Mouse (Mus musculus) lung, adult 2 months (tissue): ENCODE data around the gene Eif4g1.

Source experiments
- CTCF ChIP-seq: fragments of 200-500 bp; IDR thresholded peaks from 2 replicates; pipeline ENCODE4 v1.5.1; 2011; ENCODE audit warnings: mild to moderate bottlenecking, low read length, control low read depth; ENCODE audit not compliant: insufficient read depth
- POLR2A ChIP-seq: fragments of 200-500 bp; IDR thresholded peaks from 2 replicates; pipeline ENCODE4 v1.6.1; 2011; ENCODE audit warnings: low read depth, mild to moderate bottlenecking, control low read depth, low read length, borderline replicate concordance; ENCODE audit errors: extremely low read depth

GRCm38 (mm10) chr16:20672965-20673705 lies 5.0 kb downstream of the Eif4g1 start:
- TF ChIP-seq CTCF = no peak
- no peak for TF ChIP-seq POLR2A
